ENCODE assay signal across 20 mouse cellular contexts in genomic region chr2:179921021-179921653, GRCm38 (mm10). TPM values are rescaled to one million over a fixed set of nuclear protein-coding genes. Genes with fewer than 3 reads are reported as not detected.
DNase-seq lines count a peak whose midpoint lies in the region; ATAC-seq and TF ChIP-seq lines count a peak whose summit lies in the region.
"Had no signal": no experiment of that assay in that cellular context is flagged by ENCODE, and none has a peak within 500 bp of the region (broad histone marks: within the 10 kb centered on the region; RNA-seq: fewer than 3 reads in every experiment).

No protein-coding gene starts in this region.

- WGBS in kidney, postnatal 0 days, result 93% methylated on average over 8 of the region's 8 CpGs
- WGBS in kidney, embryonic 14.5 days, result 94% methylated on average over 8 of the region's 8 CpGs
- WGBS in lung, postnatal 0 days, result 89% methylated on average over 8 of the region's 8 CpGs
- 95% methylated on average over 8 of the region's 8 CpGs for WGBS in embryonic facial prominence, embryonic 10.5 days

- peak; percentile 40 for TF ChIP-seq CTCF in kidney, postnatal 0 days (IDR thresholded peaks at IDR 0.05; ENCODE audit: low read depth)
- TF ChIP-seq CTCF in lung, postnatal 0 days (IDR thresholded peaks at IDR 0.05), result peak; percentile 27

- no peaks in the 10 kb centered on the region for H3K27me3 ChIP-seq in kidney, postnatal 0 days (ENCODE audit: insufficient read depth, low read length)
- H3K27me3 ChIP-seq in kidney, embryonic 14.5 days (ENCODE audit: control insufficient read depth, insufficient read depth, low read length), result no peaks in the 10 kb centered on the region
- no peaks in the 10 kb centered on the region for H3K27me3 ChIP-seq in lung, postnatal 0 days (replicated peaks; ENCODE audit: insufficient read depth, low read length)
- H3K27me3 ChIP-seq in splenic B cell, adult 2 months (ENCODE audit: control insufficient read depth, insufficient read depth, low read length, poor library complexity, severe bottlenecking), result no peaks in the 10 kb centered on the region
- no peaks in the 10 kb centered on the region for H3K27me3 ChIP-seq in embryonic facial prominence, embryonic 10.5 days (replicated peaks; ENCODE audit: low read depth, poor library complexity, severe bottlenecking)
- H3K27me3 ChIP-seq: embryonic facial prominence, embryonic 12.5 days; heart, embryonic 12.5 days; limb, embryonic 12.5 days; liver, embryonic 15.5 days had no signal

- H3K4me3 ChIP-seq in kidney, postnatal 0 days (replicated peaks; ENCODE audit: low read depth, low read length), result no peak overlapping the region
- no peak overlapping the region for H3K4me3 ChIP-seq in kidney, embryonic 14.5 days (ENCODE audit: low read length)
- H3K4me3 ChIP-seq in lung, postnatal 0 days (ENCODE audit: low read depth, low read length), result no peak overlapping the region
- no peak overlapping the region for H3K4me3 ChIP-seq in embryonic facial prominence, embryonic 10.5 days
- H3K4me3 ChIP-seq: embryonic facial prominence, embryonic 12.5 days; heart, embryonic 12.5 days; limb, embryonic 12.5 days; liver, embryonic 15.5 days had no signal

- no peak overlapping the region for H3K4me2 ChIP-seq in kidney, postnatal 0 days (ENCODE audit: low read length)
- H3K4me2 ChIP-seq in kidney, embryonic 14.5 days (replicated peaks; ENCODE audit: low read depth, low read length), result no peak overlapping the region
- no peak overlapping the region for H3K4me2 ChIP-seq in lung, postnatal 0 days (replicated peaks; ENCODE audit: low read depth, low read length)
- H3K4me2 ChIP-seq: embryonic facial prominence, embryonic 12.5 days; heart, embryonic 12.5 days; hindbrain, embryonic 14.5 days; limb, embryonic 12.5 days; liver, embryonic 15.5 days had no signal

- H3K9me3 ChIP-seq in kidney, postnatal 0 days (replicated peaks; ENCODE audit: low read length), result no peaks in the 10 kb centered on the region
- H3K9me3 ChIP-seq in kidney, embryonic 14.5 days (ENCODE audit: control insufficient read depth, low read length), result no peaks in the 10 kb centered on the region
- H3K9me3 ChIP-seq in lung, postnatal 0 days (ENCODE audit: low read length), result no peaks in the 10 kb centered on the region
- H3K9me3 ChIP-seq in embryonic facial prominence, embryonic 10.5 days, result no peaks in the 10 kb centered on the region
- H3K9me3 ChIP-seq: embryonic facial prominence, embryonic 12.5 days; heart, embryonic 12.5 days; liver, embryonic 15.5 days had no signal

- no peak for ATAC-seq in cerebellum, adult (ENCODE audit: insufficient number of reproducible peaks, low FRiP score, low TSS enrichment)
- ATAC-seq in kidney, postnatal 0 days (replicated peaks; ENCODE audit: low FRiP score, low read depth), result no peak
- no peak for ATAC-seq in kidney, embryonic 14.5 days (ENCODE audit: low FRiP score, low TSS enrichment)
- ATAC-seq in lung, postnatal 0 days, result no peak

- no peak overlapping the region for H3K27ac ChIP-seq in kidney, postnatal 0 days
- no peak overlapping the region for H3K27ac ChIP-seq in kidney, embryonic 14.5 days (ENCODE audit: low read depth, low read length)
- H3K27ac ChIP-seq in lung, postnatal 0 days (ENCODE audit: low read length), result no peak overlapping the region
- H3K27ac ChIP-seq in embryonic facial prominence, embryonic 10.5 days (replicated peaks), result no peak overlapping the region
- H3K27ac ChIP-seq: embryonic facial prominence, embryonic 12.5 days; hindbrain, embryonic 14.5 days; limb, embryonic 12.5 days; liver, embryonic 15.5 days had no signal

- H3K4me1 ChIP-seq in kidney, postnatal 0 days (replicated peaks; ENCODE audit: insufficient read depth, low read length), result no peaks in the 10 kb centered on the region
- no peaks in the 10 kb centered on the region for H3K4me1 ChIP-seq in kidney, embryonic 14.5 days (ENCODE audit: control insufficient read depth, insufficient read depth, low read length)
- H3K4me1 ChIP-seq in lung, postnatal 0 days (ENCODE audit: insufficient read depth, low read depth, low read length), result no peaks in the 10 kb centered on the region
- no peaks in the 10 kb centered on the region for H3K4me1 ChIP-seq in embryonic facial prominence, embryonic 10.5 days
- H3K4me1 ChIP-seq: heart, embryonic 12.5 days; limb, embryonic 12.5 days; liver, embryonic 15.5 days had no signal

- no peak for TF ChIP-seq EP300 in lung, postnatal 0 days (IDR thresholded peaks at IDR 0.05)

- H3K36me3 ChIP-seq in kidney, postnatal 0 days (ENCODE audit: insufficient read depth, low read length), result peaks cover 61% of the 10 kb centered on the region
- peaks cover 70% of the 10 kb centered on the region for H3K36me3 ChIP-seq in kidney, embryonic 14.5 days (ENCODE audit: control insufficient read depth, insufficient read depth, low read length)
- peaks cover 28% of the 10 kb centered on the region for H3K36me3 ChIP-seq in lung, postnatal 0 days (ENCODE audit: insufficient read depth, low read length)
- H3K36me3 ChIP-seq in splenic B cell, adult 2 months (ENCODE audit: control insufficient read depth, insufficient read depth, low read length, poor library complexity, severe bottlenecking), result no peaks in the 10 kb centered on the region; the same call in none of the 2 replicates
- H3K36me3 ChIP-seq in embryonic facial prominence, embryonic 10.5 days (replicated peaks), result peaks cover 99% of the 10 kb centered on the region

- no peak overlapping the region for H3K9ac ChIP-seq in kidney, postnatal 0 days (ENCODE audit: low read depth, low read length)
- H3K9ac ChIP-seq in kidney, embryonic 14.5 days (ENCODE audit: low read depth, low read length), result no peak overlapping the region
- no peak overlapping the region for H3K9ac ChIP-seq in lung, postnatal 0 days (replicated peaks; ENCODE audit: low read depth)
- H3K9ac ChIP-seq: embryonic facial prominence, embryonic 12.5 days; heart, embryonic 12.5 days; hindbrain, embryonic 14.5 days; limb, embryonic 12.5 days; liver, embryonic 15.5 days had no signal

- DNase-seq in cerebellum, postnatal 14 days, result peak; percentile 61 to 78
- DNase-seq in kidney, postnatal 0 days (ENCODE audit: low spot score), result no peak
- DNase-seq in lung, postnatal 0 days (ENCODE audit: low spot score), result no peak
- DNase-seq in lung, postnatal 25 days (ENCODE audit: low spot score), result no peak
- DNase-seq in splenic B cell, adult 2 months (ENCODE audit: low read depth, low spot score), result peak; percentile 15
- no peak for DNase-seq in embryonic facial prominence, embryonic 10.5 days (ENCODE audit: low spot score)
- DNase-seq: adrenal gland, adult 8-10 months; cerebellum, adult 11 months; heart, postnatal 14 days; kidney, adult 11 months; kidney, postnatal 10 days; lung, postnatal 14 days; thymus, postnatal 14 days had no signal

RNA-seq across cellular contexts. Expression of gene Taf4, which starts 55.3 kb away (rescaled TPM):
- 3.3 and 3.5 TPM in 2 replicates for polyA plus RNA-seq in kidney, postnatal 0 days (2015; fragmentation: Nextera tagmentation; extraction: Ambion mirVana)
- 5.9 and 6.0 TPM in 2 replicates for polyA plus RNA-seq in kidney, embryonic 14.5 days (2014; fragmentation: Nextera tagmentation; extraction: Ambion mirVana)
- 2.8 and 3.5 TPM in 2 replicates for polyA plus RNA-seq in lung, postnatal 0 days (2015; fragmentation: Nextera tagmentation; extraction: Ambion mirVana)
- polyA plus RNA-seq in embryonic facial prominence, embryonic 10.5 days (2016; fragmentation: Nextera tagmentation; extraction: Ambion mirVana), result 3.2 and 3.7 TPM in 2 replicates

Comparison
In these comparisons a context has a peak if more than half of its experiments do, and no peak if none do; other contexts are left out.
1. DNase-seq: peak in cerebellum, postnatal 14 days (2 of 2) and splenic B cell, adult 2 months (single experiment); none in kidney, postnatal 0 days (single experiment), lung, postnatal 0 days (single experiment), lung, postnatal 25 days (single experiment) and embryonic facial prominence, embryonic 10.5 days (single experiment).